Mouse (Mus musculus): ENCODE measurements at regions not wholly inside any gene's neighbourhood (a gene's known extent, or its start where the extent isn't known, plus 50 kb on each side); places are given as distances from the start of the nearest gene placed in this dataset.

DNA sequence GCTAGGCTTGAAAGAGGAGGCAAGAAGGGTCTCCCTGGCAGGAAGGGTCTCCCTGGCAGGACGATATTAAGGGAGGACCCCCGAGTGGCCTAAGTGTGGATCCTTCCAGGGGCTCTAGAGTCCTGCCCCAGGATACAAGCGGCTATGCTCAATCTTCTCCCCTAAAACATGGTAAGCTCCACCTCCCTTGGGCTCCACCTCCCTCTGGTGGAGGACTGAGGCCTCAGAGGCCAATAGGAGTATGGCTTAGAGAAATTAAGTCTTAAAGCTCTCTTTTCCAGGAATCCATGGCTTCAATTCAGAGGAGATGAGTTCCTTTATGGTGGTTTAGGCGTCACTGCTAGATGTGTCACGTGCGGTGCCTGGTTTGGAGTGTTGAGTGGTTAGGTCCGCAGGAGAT lies 291.7 kb upstream of the Eif4g2 start:
- Histone ChIP-seq H3K4me3 (replicated peaks; ENCODE audit: extremely low read depth, low read depth, low read length) (no peak overlapping the region), H3K4me1 (ENCODE audit: control insufficient read depth, insufficient read depth, low read length) (no peaks in the 10 kb centered on the region)
- no peak for DNase-seq
- TF ChIP-seq CTCF (IDR thresholded peaks at IDR 0.05; ENCODE audit: insufficient read depth, low read length) (no peak), POLR2A (IDR thresholded peaks at IDR 0.05; ENCODE audit: borderline replicate concordance, extremely low read depth, low read depth, low read length) (no peak)
- 87% methylated on average over 7 of the region's 7 CpGs for WGBS

DNA sequence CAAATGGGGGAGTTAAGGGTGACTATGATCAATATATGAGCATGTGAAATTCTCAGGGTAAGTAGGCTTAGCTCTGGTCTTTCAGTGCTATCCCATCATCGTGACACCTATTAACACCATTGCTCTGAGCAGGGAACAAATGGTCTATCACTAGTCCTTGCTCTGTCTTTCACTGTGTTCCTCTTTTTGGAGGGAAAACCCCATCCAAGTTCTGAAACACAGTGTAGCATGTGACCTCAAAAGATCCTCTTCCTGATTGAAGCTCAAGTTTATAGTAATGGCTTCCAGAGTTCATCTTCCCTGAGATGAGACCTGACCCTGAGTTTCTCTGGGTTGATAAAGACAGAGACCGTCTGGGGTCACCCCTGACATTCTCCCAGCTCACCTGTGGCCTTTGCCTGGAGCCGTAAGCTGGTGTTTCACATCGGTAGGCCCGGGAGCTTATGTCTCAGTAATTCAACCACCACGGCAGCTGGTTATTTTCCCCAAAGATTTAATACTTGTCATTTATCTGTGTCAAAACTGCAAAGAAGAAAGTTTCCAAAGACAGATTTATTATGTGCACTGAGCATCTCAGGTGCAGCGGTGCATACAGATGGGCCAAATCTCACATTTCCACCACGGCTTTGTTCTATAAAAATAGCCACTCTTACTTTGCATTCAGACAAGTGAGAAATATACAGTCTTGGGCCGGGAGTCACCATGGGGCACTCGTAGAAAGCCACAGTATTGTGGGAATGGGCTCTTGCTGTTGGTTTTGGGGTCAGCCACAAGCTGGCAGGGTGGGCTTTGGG lies 290.7 kb upstream of the Eif4g2 start:
- no peak for DNase-seq
- no peak overlapping the region for H3K4me3 ChIP-seq (replicated peaks; ENCODE audit: extremely low read depth, low read depth, low read length)
- no peaks in the 10 kb centered on the region for H3K4me1 ChIP-seq (ENCODE audit: control insufficient read depth, insufficient read depth, low read length)
- TF ChIP-seq CTCF (IDR thresholded peaks at IDR 0.05; ENCODE audit: insufficient read depth, low read length) (no peak), POLR2A (IDR thresholded peaks at IDR 0.05; ENCODE audit: borderline replicate concordance, extremely low read depth, low read depth, low read length) (no peak)
- WGBS: 85% methylated on average over 10 of the region's 10 CpGs

DNA sequence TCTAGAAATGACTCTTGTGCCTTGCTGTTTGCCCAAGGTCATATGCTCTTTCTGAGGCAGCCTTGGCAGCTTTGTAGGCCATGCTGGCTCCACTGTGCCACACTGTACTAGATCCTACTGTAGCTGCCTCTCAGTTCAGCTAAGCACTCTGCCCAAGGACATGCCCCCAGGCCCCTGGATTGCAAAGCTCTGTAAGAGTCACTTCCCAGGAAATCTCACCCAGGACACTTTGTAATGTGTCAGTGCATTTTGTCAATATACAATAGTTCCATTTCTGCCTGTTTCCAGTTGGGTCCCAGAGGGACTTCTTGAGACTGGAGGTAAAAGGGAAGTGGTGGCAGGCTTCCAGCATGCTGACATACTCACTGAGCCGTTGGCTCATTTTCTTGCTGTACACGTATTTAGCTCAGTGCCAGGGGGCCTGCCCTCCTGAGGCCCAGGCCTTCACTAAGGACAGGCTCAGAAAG lies 287.6 kb upstream of the Eif4g2 start:
- WGBS: 25% methylated on average over 2 of the region's 2 CpGs
- TF ChIP-seq CTCF (IDR thresholded peaks at IDR 0.05; ENCODE audit: insufficient read depth, low read length) (no peak), POLR2A (IDR thresholded peaks at IDR 0.05; ENCODE audit: borderline replicate concordance, extremely low read depth, low read depth, low read length) (no peak)
- Histone ChIP-seq H3K4me1 (ENCODE audit: control insufficient read depth, insufficient read depth, low read length) (no peaks in the 10 kb centered on the region), H3K4me3 (replicated peaks; ENCODE audit: extremely low read depth, low read depth, low read length) (no peak overlapping the region)
- DNase-seq: no peak

DNA sequence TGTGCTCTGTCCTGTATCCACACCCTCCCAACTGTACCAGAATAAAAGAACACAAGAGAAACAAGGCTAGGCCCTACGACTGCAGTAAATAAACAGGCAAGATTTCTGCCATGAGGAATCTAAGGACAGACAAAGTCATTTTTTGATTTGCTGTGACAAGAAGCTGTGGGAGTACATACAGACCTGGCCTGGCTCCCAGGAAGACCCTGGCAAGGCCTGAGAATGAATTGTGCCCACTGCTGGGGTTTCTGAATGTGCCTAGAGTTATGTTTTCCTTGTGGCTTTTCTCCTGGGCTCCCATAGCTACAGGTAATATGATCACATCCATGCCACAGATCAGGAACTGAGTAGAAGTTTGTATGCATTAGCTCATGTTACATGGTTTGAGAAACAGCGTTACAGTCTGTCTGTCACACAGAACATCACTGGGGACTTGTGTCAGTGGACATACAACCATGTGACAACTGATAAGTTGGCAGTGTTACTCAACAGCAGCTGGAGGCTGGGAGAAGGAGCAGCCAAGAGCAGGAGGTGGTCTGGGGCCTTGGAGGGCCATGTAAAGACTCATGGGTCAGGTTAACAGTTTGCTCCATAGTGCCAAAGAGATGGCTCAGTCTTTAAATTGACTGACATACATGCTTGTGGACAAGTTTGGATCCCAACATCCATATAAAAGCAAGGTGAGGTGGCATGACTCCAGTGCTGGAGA lies 285.6 kb upstream of the Eif4g2 start:
- DNase-seq: no peak
- TF ChIP-seq POLR2A (IDR thresholded peaks at IDR 0.05; ENCODE audit: borderline replicate concordance, extremely low read depth, low read depth, low read length) (no peak), CTCF (IDR thresholded peaks at IDR 0.05; ENCODE audit: insufficient read depth, low read length) (no peak)
- 63% methylated on average over 2 of the region's 2 CpGs for WGBS
- Histone ChIP-seq H3K4me1 (ENCODE audit: control insufficient read depth, insufficient read depth, low read length) (no peaks in the 10 kb centered on the region), H3K4me3 (replicated peaks; ENCODE audit: extremely low read depth, low read depth, low read length) (no peak overlapping the region)

DNA sequence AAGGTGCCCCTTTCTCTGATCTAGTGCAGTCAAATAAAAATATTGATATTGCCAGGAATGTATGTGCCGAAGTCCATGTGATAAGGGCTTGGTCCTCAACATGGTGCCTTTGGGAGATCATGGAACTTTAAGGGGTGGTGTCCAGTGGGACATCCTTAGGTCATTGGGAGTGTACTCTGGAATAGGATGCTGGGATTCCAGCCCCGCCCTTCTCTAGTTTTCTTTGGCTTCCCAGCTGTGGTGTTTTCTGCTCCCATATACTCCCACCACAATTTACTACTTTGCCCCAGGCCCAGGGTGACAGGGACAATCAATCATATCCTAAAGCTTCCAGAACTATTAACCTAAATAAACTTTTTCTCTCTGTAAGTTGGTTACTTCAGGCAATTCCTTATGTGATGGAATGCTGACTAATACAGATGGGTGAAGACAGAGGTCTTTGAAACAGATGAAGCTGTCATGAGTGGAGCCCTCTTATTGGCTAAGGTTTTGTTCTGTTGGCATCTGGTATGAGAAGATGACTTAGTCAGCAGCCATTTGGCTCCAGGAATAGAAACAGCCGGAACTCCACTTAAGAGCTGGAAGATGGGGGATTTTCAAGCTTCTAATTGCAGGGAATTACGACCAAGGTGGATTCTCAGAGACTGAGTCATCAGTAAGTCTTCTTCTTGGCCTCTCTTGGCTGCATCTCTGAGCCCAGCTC lies 284.3 kb upstream of the Eif4g2 start:
- WGBS: 80% methylated on average over 4 of the region's 4 CpGs
- TF ChIP-seq CTCF (IDR thresholded peaks at IDR 0.05; ENCODE audit: insufficient read depth, low read length) (no peak), POLR2A (IDR thresholded peaks at IDR 0.05; ENCODE audit: borderline replicate concordance, extremely low read depth, low read depth, low read length) (no peak)
- no peak overlapping the region for H3K4me3 ChIP-seq (replicated peaks; ENCODE audit: extremely low read depth, low read depth, low read length)
- H3K4me1 ChIP-seq (ENCODE audit: control insufficient read depth, insufficient read depth, low read length): no peaks in the 10 kb centered on the region
- DNase-seq: no peak

DNA sequence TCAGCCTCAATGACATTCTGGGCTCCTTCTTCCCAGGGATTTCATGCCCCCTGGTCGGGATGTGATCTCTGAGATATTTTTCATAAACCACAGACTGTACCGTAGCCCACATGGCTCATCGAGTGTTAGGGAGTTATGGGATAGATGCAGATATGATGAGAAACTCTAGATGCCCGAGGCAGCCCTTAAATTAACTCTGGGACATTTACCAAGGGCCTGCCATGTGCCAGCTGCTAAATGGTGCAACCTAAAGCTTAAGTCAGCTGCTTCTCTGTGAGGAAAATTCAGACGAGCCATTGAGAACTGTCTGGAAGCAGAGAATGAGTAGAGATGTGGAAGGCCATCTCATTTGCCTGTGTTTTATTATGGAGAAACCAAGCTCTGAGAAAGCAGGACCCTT lies 282.6 kb upstream of the Eif4g2 start:
- Histone ChIP-seq H3K4me3 (replicated peaks; ENCODE audit: extremely low read depth, low read depth, low read length) (no peak overlapping the region), H3K4me1 (ENCODE audit: control insufficient read depth, insufficient read depth, low read length) (no peaks in the 10 kb centered on the region)
- no peak for TF ChIP-seq CTCF (IDR thresholded peaks at IDR 0.05; ENCODE audit: insufficient read depth, low read length)
- TF ChIP-seq POLR2A (IDR thresholded peaks at IDR 0.05; ENCODE audit: borderline replicate concordance, extremely low read depth, low read depth, low read length): no peak
- DNase-seq: no peak
- 78% methylated on average over 5 of the region's 5 CpGs for WGBS

DNA sequence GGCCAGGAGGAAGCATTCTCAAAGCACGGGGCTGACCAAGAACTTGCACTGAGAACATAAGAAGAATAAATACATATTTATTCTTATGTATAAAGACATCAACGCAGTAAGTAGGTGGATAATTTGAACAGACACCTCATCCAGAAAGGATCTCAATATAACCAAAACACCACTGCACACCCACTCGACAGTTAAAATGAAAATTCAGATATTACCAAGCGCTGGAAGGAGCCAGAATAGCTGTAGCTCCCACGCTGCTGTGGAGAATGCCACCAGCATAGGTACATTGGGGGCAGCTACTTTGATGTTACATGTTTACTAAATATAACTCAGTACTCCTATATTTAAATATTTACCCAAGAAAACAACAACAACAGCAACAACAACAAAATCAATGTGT lies 280.4 kb upstream of the Eif4g2 start:
- H3K4me1 ChIP-seq (ENCODE audit: control insufficient read depth, insufficient read depth, low read length): no peaks in the 10 kb centered on the region
- no peak for TF ChIP-seq CTCF (IDR thresholded peaks at IDR 0.05; ENCODE audit: insufficient read depth, low read length)
- TF ChIP-seq POLR2A (IDR thresholded peaks at IDR 0.05; ENCODE audit: borderline replicate concordance, extremely low read depth, low read depth, low read length): no peak
- DNase-seq: no peak
- no peak overlapping the region for H3K4me3 ChIP-seq (replicated peaks; ENCODE audit: extremely low read depth, low read depth, low read length)
- WGBS: 78% methylated on average over 5 of the region's 5 CpGs

DNA sequence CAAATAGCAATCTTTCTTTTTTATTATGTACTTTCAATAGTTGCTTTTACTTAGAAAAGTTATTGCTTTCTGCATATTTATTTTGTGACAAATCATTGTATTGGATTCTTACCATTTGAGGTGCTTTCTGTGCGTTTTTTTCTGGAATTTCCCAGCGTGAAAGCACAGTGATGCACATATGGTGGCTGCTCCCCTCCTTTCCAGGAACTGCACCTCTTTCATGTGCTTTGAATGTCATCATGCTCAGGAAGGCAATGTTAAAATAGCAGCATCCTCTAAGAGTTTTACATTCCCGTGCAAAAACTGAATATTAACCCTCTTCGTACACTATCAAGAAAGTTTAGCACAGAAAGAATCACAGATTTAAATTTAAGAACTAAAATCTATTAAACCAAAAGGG lies 279.8 kb upstream of the Eif4g2 start:
- no peaks in the 10 kb centered on the region for H3K4me1 ChIP-seq (ENCODE audit: control insufficient read depth, insufficient read depth, low read length)
- WGBS: 67% methylated on average over 4 of the region's 4 CpGs
- TF ChIP-seq POLR2A (IDR thresholded peaks at IDR 0.05; ENCODE audit: borderline replicate concordance, extremely low read depth, low read depth, low read length) (no peak), CTCF (IDR thresholded peaks at IDR 0.05; ENCODE audit: insufficient read depth, low read length) (no peak)
- no peak overlapping the region for H3K4me3 ChIP-seq (replicated peaks; ENCODE audit: extremely low read depth, low read depth, low read length)
- DNase-seq: no peak

DNA sequence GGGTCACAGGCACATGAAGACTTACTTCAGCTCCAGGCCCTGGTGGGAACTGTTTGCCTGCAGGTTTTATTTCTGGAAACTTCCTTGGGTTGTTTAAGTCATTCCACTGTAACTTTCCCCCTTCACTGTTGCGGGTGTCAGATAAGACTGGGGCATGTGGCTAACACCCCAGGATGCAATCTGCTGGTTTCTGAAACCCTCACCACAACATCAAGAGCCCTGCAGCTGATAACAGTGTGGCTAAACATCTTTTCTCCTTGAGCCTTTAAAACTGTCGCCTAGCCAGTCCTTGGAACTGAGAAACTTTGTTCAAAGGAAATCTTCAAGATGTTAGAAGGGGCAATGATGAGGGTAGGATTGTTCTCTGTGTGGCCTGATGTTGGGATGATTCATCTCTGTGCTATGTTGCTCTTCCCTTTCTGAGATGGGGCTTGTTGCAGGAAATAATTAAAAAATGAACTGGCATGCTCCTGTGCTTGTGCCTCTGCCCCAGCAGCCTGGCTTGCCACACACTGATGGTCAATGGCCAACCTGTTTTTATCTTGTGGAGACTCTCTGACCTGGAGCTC lies 272.3 kb upstream of the Eif4g2 start:
- Histone ChIP-seq H3K4me1 (ENCODE audit: control insufficient read depth, insufficient read depth, low read length) (no peaks in the 10 kb centered on the region), H3K4me3 (replicated peaks; ENCODE audit: extremely low read depth, low read depth, low read length) (no peak overlapping the region)
- WGBS: 50% methylated on average over 2 of the region's 2 CpGs
- TF ChIP-seq POLR2A (IDR thresholded peaks at IDR 0.05; ENCODE audit: borderline replicate concordance, extremely low read depth, low read depth, low read length) (no peak), CTCF (IDR thresholded peaks at IDR 0.05; ENCODE audit: insufficient read depth, low read length) (no peak)
- no peak for DNase-seq
